8 mouse cellular contexts compared by ENCODE assay signal in genomic region chr10:125328331-125329063, GRCm38 (mm10).
DNase-seq lines count a peak whose midpoint lies in the region; ATAC-seq lines count a peak whose summit lies in the region.

No protein-coding gene starts in this region.

- no peaks in the 10 kb centered on the region for H3K9me3 ChIP-seq in intestine, embryonic 14.5 days (ENCODE audit: control insufficient read depth, low read length)

- peak overlapping the region; percentile 20 for H3K4me3 ChIP-seq in intestine, embryonic 14.5 days (ENCODE audit: low read depth, low read length)

- peak; percentile 13 for DNase-seq in adrenal gland, postnatal 14 days
- no peak for DNase-seq in adrenal gland, postnatal 4 days (ENCODE audit: low spot score in 2 of 2)
- peak; percentile 27 to 29 for DNase-seq in adrenal gland, postnatal 36 days
- peak; percentile 57 for DNase-seq in intestine, embryonic 14.5 days (ENCODE audit: low spot score)
- DNase-seq in liver = peak; percentile 13
- DNase-seq in thymus, postnatal 25 days = no peak
- DNase-seq in left cerebral cortex, adult 11 months (ENCODE audit: low spot score) = no peak
- DNase-seq in layer of hippocampus, postnatal 25 days (ENCODE audit: extremely low spot score in 1 of 2, low spot score in 1 of 2) = no peak

- peak; percentile 69 for ATAC-seq in intestine, embryonic 14.5 days (replicated peaks; ENCODE audit: low FRiP score, low TSS enrichment, low read depth)

- H3K4me1 ChIP-seq in intestine, embryonic 14.5 days (replicated peaks; ENCODE audit: control insufficient read depth, insufficient read depth, low read length) = peaks cover 12% of the 10 kb centered on the region

- 7% methylated on average over 16 of the region's 16 CpGs for WGBS in intestine, embryonic 14.5 days

- no peaks in the 10 kb centered on the region for H3K27me3 ChIP-seq in intestine, embryonic 14.5 days (replicated peaks; ENCODE audit: control insufficient read depth, insufficient read depth, low read length)

- H3K36me3 ChIP-seq in intestine, embryonic 14.5 days (ENCODE audit: control insufficient read depth, insufficient read depth, low read length) = no peaks in the 10 kb centered on the region

- H3K9ac ChIP-seq in intestine, embryonic 14.5 days (ENCODE audit: low read length) = no peak overlapping the region

- H3K27ac ChIP-seq in intestine, embryonic 14.5 days (ENCODE audit: low read depth) = no peak overlapping the region

- peak overlapping the region; percentile 49 for H3K4me2 ChIP-seq in intestine, embryonic 14.5 days (ENCODE audit: low read length)

Comparison
In these comparisons a context has a peak if more than half of its experiments do, and no peak if none do; other contexts are left out.
1. DNase-seq: peak in adrenal gland, postnatal 14 days (single experiment), adrenal gland, postnatal 36 days (2 of 2), intestine, embryonic 14.5 days (single experiment) and liver (single experiment); none in adrenal gland, postnatal 4 days (0 of 2), thymus, postnatal 25 days (single experiment), left cerebral cortex, adult 11 months (single experiment) and layer of hippocampus, postnatal 25 days (0 of 2).